Mouse (Mus musculus): ENCODE data around the gene Cadps. TPM values are rescaled to one million over a fixed set of nuclear protein-coding genes. Genes with fewer than 3 reads are reported as not detected.

The Cadps gene
- polyA plus RNA-seq (2017; shearing (Covaris generic)): under 1 TPM in 1 of 3 experiments, not detected in 2; 0.07 TPM

DNA sequence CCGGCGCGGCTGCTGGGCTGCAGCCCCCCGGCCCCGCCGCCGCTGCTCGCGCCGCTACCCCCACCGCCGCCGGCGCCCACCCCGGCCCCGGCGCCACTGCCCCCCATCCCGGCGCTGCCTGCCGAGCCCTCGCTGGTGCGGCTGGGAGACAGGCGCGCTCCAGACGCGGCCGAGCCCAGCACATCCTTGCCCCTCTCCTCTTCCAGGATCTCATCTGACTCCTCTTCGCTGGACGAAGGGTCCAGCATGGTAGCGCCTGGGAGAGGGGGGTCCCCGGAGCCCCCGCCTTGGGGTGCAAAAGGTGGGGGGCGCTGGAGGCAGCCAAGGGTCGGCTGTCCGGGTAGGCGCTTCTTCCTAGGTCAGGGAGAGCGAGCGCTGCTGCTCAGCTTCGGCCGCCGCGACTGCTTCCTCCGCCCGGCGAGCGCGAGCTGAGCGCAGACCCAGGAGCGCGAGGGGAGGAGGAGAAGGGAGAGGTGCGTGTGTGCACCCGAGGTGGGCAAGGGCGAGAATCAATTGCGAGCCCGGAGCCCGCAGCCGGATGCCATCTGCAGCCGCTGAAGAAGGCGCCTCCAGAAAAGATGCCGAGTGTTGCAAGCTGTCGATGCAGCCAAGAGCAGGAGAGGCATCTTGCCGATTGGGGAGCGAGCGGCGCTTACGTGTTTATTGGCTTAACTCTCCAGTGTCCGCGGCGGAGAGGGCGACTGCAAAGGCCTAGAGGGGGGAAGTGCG lies at the start of gene Cadps:
Cadps (minus strand) TSS at position 589 of the 729 bp plus-strand sequence.
- no peak for ATAC-seq

DNA sequence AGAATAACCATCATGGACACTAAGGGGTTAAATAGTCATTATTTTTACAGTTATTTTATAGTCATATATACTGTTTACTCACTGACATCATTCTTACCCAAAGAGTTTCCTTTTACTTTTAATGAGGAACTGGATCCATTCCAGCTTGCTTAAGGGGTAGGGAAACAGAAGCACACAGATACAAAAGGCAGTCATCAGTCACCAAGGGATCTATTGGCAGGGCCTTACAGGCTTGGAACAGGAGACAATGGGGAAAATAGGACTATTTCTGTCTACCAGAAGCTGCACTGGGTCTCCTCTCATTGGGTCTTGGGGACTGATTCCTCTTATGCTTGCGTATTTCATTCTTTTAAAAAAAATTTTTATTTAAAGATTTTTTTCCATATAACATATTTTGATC lies 46.7 kb upstream of the Cadps start:
- no peak for ATAC-seq

- ATAC-seq: no peak
Observed at GRCm38 (mm10) chr14:12865258-12865657, 42.4 kb upstream of the Cadps start.

GRCm38 (mm10) chr14:12843860-12844259 lies 21.0 kb upstream of the Cadps start:
- ATAC-seq: no peak

GRCm38 (mm10) chr14:12839471-12839870 lies 16.6 kb upstream of the Cadps start:
- no peak for ATAC-seq

GRCm38 (mm10) chr14:12838949-12839348 lies 16.1 kb upstream of the Cadps start:
- ATAC-seq: no peak

GRCm38 (mm10) chr14:12838323-12838722 lies 15.4 kb upstream of the Cadps start:
- no peak for ATAC-seq

DNA sequence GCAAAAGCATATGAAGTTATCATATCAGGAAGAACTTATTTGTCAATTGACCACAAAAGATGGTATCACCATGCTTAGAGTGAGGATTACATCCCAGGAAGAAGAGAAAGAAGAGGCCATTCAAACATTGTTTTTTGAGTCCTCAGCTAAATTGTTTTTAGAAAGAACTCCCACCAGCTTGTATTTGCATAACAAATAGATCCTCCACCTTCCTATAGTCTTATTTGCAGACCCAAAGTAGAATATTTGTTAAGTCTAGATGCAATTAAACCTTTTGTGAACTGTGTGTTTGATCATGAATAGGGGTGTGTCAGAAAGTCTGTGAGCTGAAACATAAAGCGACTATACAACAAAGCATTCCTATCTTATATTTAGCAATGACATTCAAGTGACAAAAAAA lies 15.0 kb upstream of the Cadps start:
- no peak for ATAC-seq

DNA sequence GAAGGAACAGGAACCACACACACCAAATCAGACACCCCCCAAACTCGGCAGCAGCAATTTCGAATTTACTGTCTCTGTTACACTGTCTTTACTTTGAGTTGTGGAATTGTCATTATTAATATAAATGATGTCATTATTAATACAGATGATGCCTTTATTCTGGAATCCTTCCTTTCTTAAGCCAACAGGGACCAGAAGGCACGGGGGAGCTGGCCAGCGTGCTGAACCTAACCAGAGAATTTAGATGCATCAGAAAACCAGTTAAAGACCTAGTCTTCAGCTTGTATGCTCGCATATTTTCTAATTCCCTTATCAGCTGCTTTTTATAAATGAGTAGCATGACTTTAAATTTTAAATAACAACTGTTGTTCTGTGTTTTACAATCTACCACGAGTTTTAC lies 902 bp upstream of the Cadps start:
- no peak for ATAC-seq

DNA sequence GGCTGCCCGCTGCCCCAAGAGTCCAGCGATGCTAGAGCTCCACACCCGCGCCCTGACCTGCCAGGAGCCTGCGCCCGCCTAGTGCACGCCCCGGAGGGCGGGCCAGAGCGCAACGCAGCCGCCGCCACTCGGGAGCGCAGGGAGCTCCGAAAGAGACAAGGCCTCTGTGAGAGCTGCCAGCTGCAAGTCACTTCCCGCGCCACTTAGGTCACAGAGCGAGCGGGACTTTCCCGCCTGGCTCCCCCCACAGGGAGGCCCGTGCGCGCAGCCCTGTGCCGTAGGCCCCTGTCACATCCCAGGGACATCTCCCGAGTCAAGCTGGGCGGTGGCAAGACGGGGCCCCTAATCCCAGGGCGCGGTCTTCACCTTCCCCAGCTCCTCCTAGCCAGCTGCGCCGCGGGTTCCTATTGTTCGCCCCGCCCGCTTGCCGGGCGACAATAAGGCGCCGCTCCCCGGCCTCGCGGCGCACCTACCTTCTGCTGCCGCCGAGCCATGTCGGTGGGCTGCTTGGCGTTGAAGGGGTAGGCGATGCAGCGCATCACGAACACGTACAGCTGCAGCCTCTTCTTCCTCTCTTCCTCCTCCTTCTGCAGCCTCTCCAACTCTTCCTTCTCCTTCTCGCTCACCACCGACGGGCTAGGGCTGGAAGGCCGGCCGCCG lies 918 bp downstream of the Cadps start:
- no peak for ATAC-seq

GRCm38 (mm10) chr14:12821156-12821813 lies 1.6 kb downstream of the Cadps start:
- ATAC-seq: no peak

DNA sequence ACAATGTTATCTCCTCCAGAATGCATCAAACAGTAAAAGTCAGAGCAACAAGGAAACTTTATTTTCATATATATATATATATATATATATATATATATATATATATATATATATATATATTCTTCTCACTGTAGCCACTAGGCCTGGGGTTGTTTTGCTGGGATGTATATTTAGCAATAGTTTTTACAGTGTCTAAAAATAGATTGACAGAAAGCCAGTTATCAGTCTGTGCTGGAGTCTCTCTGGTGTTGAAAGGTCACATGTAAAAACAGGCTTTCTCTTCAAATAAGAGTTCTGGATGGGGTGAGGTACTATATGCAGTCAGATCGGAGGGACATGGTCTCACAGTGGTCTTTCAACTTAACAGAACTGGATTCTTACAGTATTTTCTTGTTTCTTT lies 2.7 kb downstream of the Cadps start:
- ATAC-seq: no peak

GRCm38 (mm10) chr14:12818442-12818841 lies 4.4 kb downstream of the Cadps start:
- no peak for ATAC-seq

DNA sequence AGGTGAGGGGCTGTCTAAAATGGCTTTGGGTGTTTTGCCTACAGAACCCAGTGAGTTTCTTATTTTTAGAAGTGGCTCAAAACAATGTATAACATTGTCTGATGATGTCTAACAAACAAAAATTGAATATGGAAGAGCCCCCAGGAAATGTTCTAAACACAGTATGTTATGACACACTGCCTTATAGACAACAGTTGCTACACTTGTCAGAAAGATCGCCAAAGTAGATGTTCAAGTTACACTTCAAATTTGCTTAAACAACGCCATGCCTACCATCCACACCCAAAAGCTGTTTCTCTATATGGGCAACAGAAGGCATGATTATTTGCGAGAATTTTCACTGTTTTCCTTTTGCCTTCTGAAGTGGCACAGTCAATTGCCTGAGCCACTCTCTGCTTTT lies 10.8 kb downstream of the Cadps start:
- no peak for ATAC-seq

- ATAC-seq: no peak
Observed at GRCm38 (mm10) chr14:12802995-12803394, 19.9 kb downstream of the Cadps start.

GRCm38 (mm10) chr14:12801100-12801499 lies 21.8 kb downstream of the Cadps start:
- ATAC-seq: no peak

- no peak for ATAC-seq
Observed at GRCm38 (mm10) chr14:12798926-12799325, 24.0 kb downstream of the Cadps start.

DNA sequence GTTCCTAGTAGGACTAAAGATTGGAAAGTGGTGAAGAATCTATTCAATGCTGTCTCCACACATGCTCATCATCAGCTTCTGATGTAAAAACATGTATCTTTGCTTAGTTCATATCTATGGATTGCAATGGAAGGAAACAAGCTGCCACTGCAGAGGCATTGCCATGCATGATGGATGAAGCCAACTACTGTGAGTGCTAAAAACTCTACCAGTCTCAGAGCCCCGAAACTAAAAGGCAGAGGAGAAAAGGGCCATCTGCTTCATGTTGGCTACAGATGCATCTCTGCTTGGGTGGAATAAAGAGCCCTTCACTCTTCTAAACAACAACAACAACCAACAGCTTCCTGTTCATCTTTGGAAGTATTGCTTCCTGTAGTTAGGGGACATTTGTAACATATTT lies 38.6 kb downstream of the Cadps start:
- ATAC-seq: no peak

DNA sequence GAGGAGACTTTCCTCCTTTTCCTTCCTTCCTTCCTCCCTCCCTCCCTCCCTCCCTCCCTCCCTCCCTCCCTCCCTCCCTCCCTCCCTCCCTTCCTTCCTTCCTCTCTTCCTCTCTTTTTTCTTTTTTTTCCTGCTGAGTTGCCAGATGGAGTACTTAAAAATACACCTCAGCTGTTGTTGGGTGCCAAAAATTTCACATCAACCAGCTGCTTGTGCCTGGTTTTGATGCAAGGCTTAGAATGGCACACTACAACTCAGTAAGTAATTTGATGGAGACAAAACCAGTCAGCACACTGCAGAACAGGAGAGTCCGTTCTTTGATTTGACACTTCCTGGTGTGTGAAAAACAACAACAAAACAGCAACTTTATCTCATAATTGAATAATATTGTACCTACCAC lies 42.9 kb downstream of the Cadps start:
- no peak for ATAC-seq

DNA sequence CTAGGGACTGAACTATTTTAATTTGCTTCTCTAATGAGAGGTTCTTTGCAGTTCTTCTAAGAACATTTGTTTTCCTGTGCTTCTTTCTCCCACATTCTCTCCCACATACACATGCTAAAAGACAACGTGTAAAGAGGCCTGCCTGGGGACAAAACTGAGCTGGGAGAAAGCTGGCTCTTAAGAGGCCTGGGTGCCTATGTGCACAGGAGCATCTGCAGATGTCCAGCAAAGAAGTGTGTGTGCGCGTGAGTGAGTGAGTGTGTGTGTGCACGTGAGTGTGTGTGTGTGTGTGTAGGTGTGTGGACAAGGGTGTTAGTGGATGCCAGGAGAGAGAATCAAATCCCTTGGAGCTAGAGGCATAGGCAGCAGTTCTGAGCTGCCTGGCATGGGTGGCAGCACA lies 44.9 kb downstream of the Cadps start:
- ATAC-seq: no peak

DNA sequence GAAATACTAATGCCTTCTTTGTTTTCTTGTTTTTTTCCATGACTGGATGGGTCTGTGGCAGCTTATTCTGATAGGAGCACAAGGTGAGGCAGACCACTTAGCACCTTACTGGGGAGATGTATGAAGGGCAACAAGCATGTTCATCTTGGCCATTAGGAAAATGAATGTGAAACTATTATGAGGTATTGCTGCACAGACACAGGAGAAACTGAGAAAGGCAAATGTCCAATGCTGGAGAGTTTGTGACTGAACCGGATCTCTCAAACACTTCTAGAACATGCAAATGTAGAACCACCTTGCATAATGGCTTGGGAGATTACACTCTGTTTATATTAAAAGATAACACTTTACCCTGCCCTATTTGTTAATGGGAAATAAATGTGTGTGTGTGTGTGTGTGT lies 54.0 kb downstream of the Cadps start:
- ATAC-seq: no peak

GRCm38 (mm10) chr14:12753237-12753636 lies 69.6 kb downstream of the Cadps start:
- no peak for ATAC-seq

DNA sequence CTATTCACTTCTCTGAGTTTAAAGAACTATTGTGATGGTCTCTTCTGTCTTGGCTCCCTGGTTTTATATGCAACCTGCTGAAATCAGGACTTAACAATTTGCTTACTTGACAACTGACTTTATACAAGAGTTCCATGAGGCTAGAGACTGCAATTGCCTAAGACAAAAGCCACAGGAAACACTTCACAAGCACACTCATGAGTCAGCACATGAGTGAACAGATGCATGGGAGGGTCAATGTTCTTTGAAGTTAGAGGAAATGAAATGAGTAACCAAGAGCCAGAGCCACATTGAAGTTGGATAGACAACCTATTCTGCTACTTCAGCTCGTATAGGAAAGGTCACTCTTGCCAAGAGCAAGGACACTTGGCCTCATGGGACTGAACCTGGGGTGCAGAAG lies 71.1 kb downstream of the Cadps start:
- ATAC-seq: no peak

GRCm38 (mm10) chr14:12730979-12731378 lies 91.9 kb downstream of the Cadps start:
- no peak for ATAC-seq

All from inflammation-experienced regulatory T-cells, adult 6 months (primary cell).